Mouse (Mus musculus) heart, embryonic 15.5 days (tissue): ENCODE results near the gene Sult6b2. TPM values are rescaled to one million over a fixed set of nuclear protein-coding genes. Genes with fewer than 3 reads are reported as not detected.

Experiments used
- ATAC-seq: fragments of 200-750 bp; cut with Nextera tagmentation; replicated peaks from 2 replicates; pipeline ENCODE4 v1.8.0; 2017; ENCODE audit warnings: low read depth, moderate TSS enrichment; ENCODE audit not compliant: insufficient number of reproducible peaks, insufficient read depth, low FRiP score
- H3K27ac ChIP-seq: fragments of 300-500 bp; sonication (generic); 2 replicates; pipeline ENCODE4 v1.5.1; 2015; ENCODE audit warnings: mild to moderate bottlenecking, inconsistent platforms
- H3K27me3 ChIP-seq: fragments of 300-500 bp; sonication (generic); 2 replicates; pipeline ENCODE4 v1.6.1; 2015; ENCODE audit warnings: inconsistent platforms
- H3K36me3 ChIP-seq: fragments of 300-500 bp; sonication (generic); 2 replicates; pipeline ENCODE4 v1.6.1; 2015; ENCODE audit warnings: mild to moderate bottlenecking, inconsistent platforms
- H3K4me1 ChIP-seq: fragments of 300-500 bp; sonication (generic); replicated peaks from 2 replicates; pipeline ENCODE4 v1.6.1; 2015; ENCODE audit warnings: inconsistent platforms
- H3K4me2 ChIP-seq: fragments of 300-500 bp; sonication (generic); 2 replicates; pipeline ENCODE4 v1.6.1; 2015; ENCODE audit warnings: inconsistent platforms, mild to moderate bottlenecking, moderate library complexity
- H3K4me3 ChIP-seq: fragments of 300-500 bp; sonication (generic); 2 replicates; pipeline ENCODE4 v1.5.1; 2015; ENCODE audit warnings: mild to moderate bottlenecking, inconsistent platforms
- H3K9ac ChIP-seq: fragments of 300-500 bp; sonication (generic); 2 replicates; pipeline ENCODE4 v1.6.1; 2015; ENCODE audit warnings: mild to moderate bottlenecking, inconsistent platforms
- H3K9me3 ChIP-seq: fragments of 300-500 bp; sonication (generic); replicated peaks from 2 replicates; pipeline ENCODE4 v1.6.1; 2016; ENCODE audit warnings: inconsistent platforms
- WGBS: fragments of 180-500 bp; shearing (Covaris S2); methylation state at CpG from one replicate; pipeline ENCODE4 v1.1.7; 2015; ENCODE audit warnings: mixed read lengths; 5-methylcytosine and 5-hydroxymethylcytosine counted together
- polyA plus RNA-seq: library from polyadenylated mRNA; unstranded; fragments of >200 nt; fragmentation: Nextera tagmentation; extraction: Ambion mirVana; gene quantifications from 2 replicates; pipeline ENCODE4 v1.2.1, GENCODE M21; 2015

Sult6b2 gene
- polyA plus RNA-seq, 1 experiment from 2014 or later: not detected

GRCm38 (mm10) chr6:142773566-142773965, 30.7 kb downstream of the Sult6b2 start:
- no peak overlapping the region for H3K4me3 ChIP-seq
- peaks cover 43% of the 10 kb centered on the region for H3K36me3 ChIP-seq
- no peak overlapping the region for H3K27ac ChIP-seq
- WGBS: 94% methylated on average over 5 of the region's 5 CpGs
- no peak overlapping the region for H3K4me2 ChIP-seq
- H3K27me3 ChIP-seq: no peaks in the 10 kb centered on the region
- H3K9ac ChIP-seq: no peak overlapping the region
- no peaks in the 10 kb centered on the region for H3K9me3 ChIP-seq
- ATAC-seq: no peak
- H3K4me1 ChIP-seq: 0 out of 2 replicates have a peak, but pooled peaks cover 5% of the 10 kb centered on the region

- peaks cover 59% of the 10 kb centered on the region for H3K36me3 ChIP-seq
- H3K9ac ChIP-seq: no peak overlapping the region
- 87% methylated on average over 4 of the region's 4 CpGs for WGBS
Observed at GRCm38 (mm10) chr6:142771643-142772042, 32.7 kb downstream of the Sult6b2 start.

GRCm38 (mm10) chr6:142769896-142770295, 34.4 kb downstream of the Sult6b2 start:
- no peak; the same call in 1 of the 2 replicates for ATAC-seq
- no peak overlapping the region for H3K27ac ChIP-seq
- 79% methylated on average over 3 of the region's 3 CpGs for WGBS

More at GRCm38 (mm10) chr6:142771643-142772042, 32.7 kb downstream of the Sult6b2 start:
- Histone ChIP-seq H3K4me3 (no peak overlapping the region), H3K27ac (no peak overlapping the region), H3K4me1 (0 out of 2 replicates have a peak, but pooled peaks cover 1% of the 10 kb centered on the region), H3K27me3 (no peaks in the 10 kb centered on the region), H3K9me3 (no peaks in the 10 kb centered on the region), H3K4me2 (no peak overlapping the region)
- ATAC-seq: no peak

GRCm38 (mm10) chr6:142767305-142767704, 37.0 kb downstream of the Sult6b2 start:
- H3K36me3 ChIP-seq: peaks cover 59% of the 10 kb centered on the region
- WGBS: 88% methylated on average over 9 of the region's 9 CpGs

More at GRCm38 (mm10) chr6:142769896-142770295, 34.4 kb downstream of the Sult6b2 start:
- Histone ChIP-seq H3K9me3 (no peaks in the 10 kb centered on the region), H3K36me3 (peaks cover 73% of the 10 kb centered on the region), H3K9ac (no peak overlapping the region), H3K27me3 (no peaks in the 10 kb centered on the region), H3K4me1 (no peaks in the 10 kb centered on the region), H3K4me3 (no peak overlapping the region), H3K4me2 (no peak overlapping the region)

GRCm38 (mm10) chr6:142764933-142765332, 39.4 kb downstream of the Sult6b2 start:
- Histone ChIP-seq H3K27me3 (no peaks in the 10 kb centered on the region), H3K36me3 (peaks cover 46% of the 10 kb centered on the region), H3K4me2 (no peak overlapping the region), H3K9ac (no peak overlapping the region), H3K27ac (no peak overlapping the region), H3K9me3 (no peaks in the 10 kb centered on the region), H3K4me3 (no peak overlapping the region), H3K4me1 (0 out of 2 replicates have a peak, but pooled peaks cover 3% of the 10 kb centered on the region)
- WGBS: 78% methylated on average over 2 of the region's 2 CpGs
- no peak for ATAC-seq

More at GRCm38 (mm10) chr6:142767305-142767704, 37.0 kb downstream of the Sult6b2 start:
- no peak overlapping the region for H3K4me2 ChIP-seq
- ATAC-seq: no peak
- H3K4me3 ChIP-seq: no peak overlapping the region
- H3K9ac ChIP-seq: no peak overlapping the region
- no peaks in the 10 kb centered on the region for H3K27me3 ChIP-seq
- no peaks in the 10 kb centered on the region for H3K4me1 ChIP-seq
- H3K27ac ChIP-seq: no peak overlapping the region
- H3K9me3 ChIP-seq: no peaks in the 10 kb centered on the region

- no peak overlapping the region for H3K9ac ChIP-seq
- WGBS: 81% methylated on average over 2 of the region's 2 CpGs
- no peak overlapping the region for H3K4me2 ChIP-seq
Observed at GRCm38 (mm10) chr6:142759633-142760032, 44.7 kb downstream of the Sult6b2 start.

GRCm38 (mm10) chr6:142758562-142758961, 45.7 kb downstream of the Sult6b2 start:
- peaks cover 4% of the 10 kb centered on the region; the same call in 1 of the 2 replicates for H3K36me3 ChIP-seq
- ATAC-seq: no peak
- H3K4me1 ChIP-seq: peaks cover 20% of the 10 kb centered on the region
- H3K27ac ChIP-seq: no peak overlapping the region
- H3K4me3 ChIP-seq: peak overlapping the region; percentile 84; the same call in 1 of the 2 replicates
- 85% methylated on average over 6 of the region's 6 CpGs for WGBS
- H3K9me3 ChIP-seq: no peaks in the 10 kb centered on the region
- H3K4me2 ChIP-seq: peak overlapping the region; percentile 88
- H3K9ac ChIP-seq: no peak overlapping the region
- H3K27me3 ChIP-seq: no peaks in the 10 kb centered on the region

More at GRCm38 (mm10) chr6:142759633-142760032, 44.7 kb downstream of the Sult6b2 start:
- Histone ChIP-seq H3K27me3 (no peaks in the 10 kb centered on the region), H3K4me3 (no peak overlapping the region), H3K27ac (no peak overlapping the region), H3K9me3 (no peaks in the 10 kb centered on the region), H3K36me3 (peaks cover 11% of the 10 kb centered on the region), H3K4me1 (peaks cover 20% of the 10 kb centered on the region)
- no peak for ATAC-seq

- Histone ChIP-seq H3K4me1 (peaks cover 20% of the 10 kb centered on the region), H3K4me3 (peak overlapping the region; percentile 84), H3K9ac (no peak overlapping the region), H3K9me3 (no peaks in the 10 kb centered on the region), H3K27me3 (no peaks in the 10 kb centered on the region), H3K4me2 (peak overlapping the region; percentile 88), H3K36me3 (peaks cover 4% of the 10 kb centered on the region; the same call in 1 of the 2 replicates), H3K27ac (peak overlapping the region; percentile 48)
- 71% methylated on average over 6 of the region's 6 CpGs for WGBS
- ATAC-seq: no peak
Observed at GRCm38 (mm10) chr6:142757976-142758375, 46.3 kb downstream of the Sult6b2 start.

- WGBS: 34% methylated on average over 10 of the region's 10 CpGs
- Histone ChIP-seq H3K27ac (peak overlapping the region; percentile 87), H3K27me3 (no peaks in the 10 kb centered on the region), H3K9ac (peak overlapping the region; percentile 84), H3K4me2 (peak overlapping the region; percentile 88), H3K9me3 (no peaks in the 10 kb centered on the region), H3K36me3 (peaks cover 4% of the 10 kb centered on the region; the same call in 1 of the 2 replicates), H3K4me3 (peak overlapping the region; percentile 84), H3K4me1 (peaks cover 20% of the 10 kb centered on the region)
- no peak for ATAC-seq
Observed at GRCm38 (mm10) chr6:142757334-142757965, 46.9 kb downstream of the Sult6b2 start.

- peak; percentile 92 for ATAC-seq
- Histone ChIP-seq H3K9me3 (no peaks in the 10 kb centered on the region), H3K4me2 (peak within 1 kb of the TSS; percentile 88), H3K27me3 (no peaks in the 10 kb centered on the region), H3K27ac (peak within 1 kb of the TSS; percentile 87), H3K36me3 (peaks cover 4% of the 10 kb centered on the region; the same call in 1 of the 2 replicates), H3K4me1 (peaks cover 17% of the 10 kb centered on the region), H3K9ac (peak within 1 kb of the TSS; percentile 84), H3K4me3 (peak within 1 kb of the TSS; percentile 84)
- WGBS: under 1% methylated on average over 65 of the region's 68 CpGs
Observed at GRCm38 (mm10) chr6:142756507-142757333, 47.6 kb downstream of the Sult6b2 start, which contains the start of gene Cmas. TSS of gene Cmas (plus strand) at chr6:142756686.
